Mouse (Mus musculus) naive thymus-derived CD4-positive, alpha-beta T cell, adult 2 months (primary cell): Measurements from ENCODE around the gene Olfr1494.

Experiments used
- DNase-seq: peaks from one replicate; pipeline ENCODE4 v3.0.0-alpha.2; 2011; ENCODE audit warnings: low read depth

The Olfr1494 gene

DNA sequence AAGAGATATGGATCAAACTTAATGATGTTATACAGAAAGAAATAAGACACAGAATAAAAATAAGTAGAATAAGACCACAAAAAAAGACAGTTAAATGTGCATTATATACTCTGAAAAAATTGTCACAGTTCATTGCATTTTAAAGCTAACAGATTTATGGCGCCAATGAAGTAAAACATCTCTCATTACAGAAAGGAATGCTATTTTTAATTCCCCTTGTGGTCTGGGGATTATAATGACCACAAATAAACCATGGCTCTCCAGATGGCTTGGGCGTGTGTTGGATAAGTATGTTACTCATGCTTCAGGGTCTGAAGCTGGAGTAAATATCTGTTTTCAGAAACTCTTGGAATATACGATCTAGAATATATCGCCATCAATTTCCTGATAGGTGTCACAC is at the start of gene Olfr1494:
TSS of gene Olfr1494 (plus strand) at position 301 of the 400 bp plus-strand sequence.
- DNase-seq, result no peak

- DNase-seq, result no peak
Measured at GRCm38 (mm10) chr19:13696968-13697367, 42.6 kb upstream of the Olfr1494 start, which contains the start of gene Olfr1491. Olfr1491 (plus strand) TSS chr19:13697268.

DNA sequence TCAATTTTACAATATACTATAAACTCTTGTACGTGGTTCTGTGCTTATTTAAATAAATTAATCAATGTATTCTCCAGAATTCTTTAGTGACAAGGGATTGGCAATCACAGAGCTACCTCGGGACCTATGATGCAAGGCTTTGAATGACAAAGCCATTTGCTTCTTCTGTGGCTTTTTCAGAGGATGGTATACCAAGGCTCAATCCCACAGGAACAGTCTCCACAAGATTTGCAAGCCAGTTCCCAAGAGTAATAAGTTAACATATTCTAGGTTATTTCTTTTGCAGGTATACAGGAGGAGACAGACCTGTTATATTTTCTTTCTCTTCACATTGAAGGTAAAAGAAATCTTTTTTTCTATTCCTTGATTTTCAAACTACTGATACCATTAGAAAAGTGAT is 16.6 kb upstream of the Olfr1494 start, which contains the start of gene Olfr1493-ps1:
TSS of gene Olfr1493-ps1 (plus strand) at position 301 of the 400 bp plus-strand sequence.
- DNase-seq, result no peak

- DNase-seq, result no peak
Measured at GRCm38 (mm10) chr19:13749366-13749765, 9.8 kb downstream of the Olfr1494 start.

DNA sequence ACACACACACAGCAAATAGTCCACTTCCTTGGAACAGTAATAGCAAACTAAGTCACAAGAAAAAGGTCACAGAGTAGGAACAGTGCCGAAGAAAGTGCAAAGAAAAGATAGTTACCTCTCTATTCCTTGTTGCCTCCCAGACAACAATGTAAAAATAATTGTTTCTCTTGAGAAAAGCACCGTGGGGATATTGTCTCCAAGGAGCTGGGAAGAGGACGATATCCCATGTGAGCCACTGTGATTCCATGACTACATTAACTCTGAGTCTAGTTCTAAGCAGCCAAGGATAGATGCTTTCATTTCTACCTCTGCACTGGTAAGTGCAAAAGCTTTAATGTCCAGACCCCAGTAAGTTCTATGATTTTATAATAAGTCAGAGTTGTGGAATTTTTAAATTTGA is 24.8 kb downstream of the Olfr1494 start, which contains the start of gene Olfr1495:
TSS of gene Olfr1495 (plus strand) at position 301 of the 400 bp plus-strand sequence.
- DNase-seq, result no peak

DNA sequence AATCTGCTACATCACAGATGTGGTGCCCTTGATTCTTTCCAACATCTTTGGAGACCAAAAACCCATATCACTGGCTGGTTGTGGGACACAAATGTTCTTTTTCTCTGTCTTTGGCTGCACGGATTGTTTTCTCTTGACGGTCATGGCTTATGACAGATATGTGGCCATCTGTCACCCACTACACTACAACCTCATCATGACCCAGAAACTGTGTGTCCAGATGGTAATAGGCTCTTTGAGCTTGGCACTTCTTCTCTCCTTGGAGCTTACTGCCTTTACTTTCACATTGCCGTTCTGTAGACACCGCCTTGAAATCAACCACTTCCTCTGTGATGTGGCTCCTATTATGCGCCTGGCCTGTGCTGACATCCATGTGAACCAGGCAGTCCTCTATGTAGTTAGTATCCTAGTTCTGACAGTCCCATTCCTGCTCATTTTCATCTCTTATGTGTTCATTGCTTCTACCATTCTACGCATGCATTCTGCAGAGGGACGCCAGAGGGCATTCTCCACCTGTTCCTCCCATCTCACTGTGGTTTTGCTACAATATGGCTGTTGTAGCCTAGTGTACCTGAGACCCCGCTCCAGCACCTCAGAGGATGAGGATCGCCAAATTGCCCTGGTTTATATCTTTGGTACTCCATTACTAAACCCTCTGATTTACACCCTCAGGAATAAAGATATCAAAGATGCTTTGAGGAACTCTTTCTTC is 29.2 kb downstream of the Olfr1494 start:
- no peak for DNase-seq

- no peak for DNase-seq
Measured at GRCm38 (mm10) chr19:13777578-13777977, 38.0 kb downstream of the Olfr1494 start, which contains the start of gene Olfr1496. Olfr1496 (plus strand) TSS chr19:13777878.

GRCm38 (mm10) chr19:13798102-13798501 is 58.6 kb downstream of the Olfr1494 start, which contains the start of gene Olfr1497:
Olfr1497 (minus strand) TSS chr19:13798202.
- no peak for DNase-seq
